In genomic region chr12:113157002-113157401, GRCm38 (mm10) we compare ENCODE assay signal across 9 mouse cellular contexts. TPM values are rescaled to one million over a fixed set of nuclear protein-coding genes. Genes with fewer than 3 reads are reported as not detected.
DNase-seq lines count a peak whose midpoint lies in the region; ATAC-seq and TF ChIP-seq lines count a peak whose summit lies in the region.
"Had no signal": no experiment of that assay in that cellular context is flagged by ENCODE, and none has a peak within 500 bp of the region (broad histone marks: within the 10 kb centered on the region; RNA-seq: fewer than 3 reads in every experiment).

No protein-coding gene starts in this region.

- peak; percentile 69 for DNase-seq in cerebellum, adult 11-12 months
- DNase-seq in cerebellum, adult 8-10 months: no peak
- no peak for DNase-seq in liver, embryonic 14.5 days (ENCODE audit: low read depth in 3 of 3, low spot score in 3 of 3)
- no peak for DNase-seq in retina, embryonic 14.5 days (ENCODE audit: low spot score)
- no peak for DNase-seq in adrenal gland, postnatal 36 days
- DNase-seq in c-Kit-positive CD71-positive TER-119-positive erythroid progenitor cells, embryonic 14.5 days (ENCODE audit: low spot score): no peak

- no peak overlapping the region for H3K27ac ChIP-seq in forebrain, embryonic 16.5 days (ENCODE audit: low read length)
- no peak overlapping the region for H3K27ac ChIP-seq in liver, embryonic 14.5 days

- H3K4me3 ChIP-seq in C2C12 (ENCODE audit: insufficient read depth, poor library complexity, severe bottlenecking): peak overlapping the region; percentile 72
- peak overlapping the region; percentile 73 for H3K4me3 ChIP-seq in forebrain, embryonic 16.5 days (replicated peaks; ENCODE audit: low read length)
- peak overlapping the region; percentile 73 to 89 for H3K4me3 ChIP-seq in liver, embryonic 14.5 days (ENCODE audit: insufficient read depth in 1 of 2, low read depth in 2 of 2, low read length in 2 of 2)

- peak overlapping the region; percentile 85 for H3ac ChIP-seq in C2C12 (ENCODE audit: control insufficient read depth, insufficient read length, low read depth)

- H3K36me3 ChIP-seq in C2C12 (ENCODE audit: control insufficient read depth, insufficient read depth): peaks cover 15% of the 10 kb centered on the region
- no peaks in the 10 kb centered on the region for H3K36me3 ChIP-seq in forebrain, embryonic 16.5 days (ENCODE audit: control insufficient read depth, insufficient read depth)
- H3K36me3 ChIP-seq in liver, embryonic 14.5 days (replicated peaks; ENCODE audit: control insufficient read depth, insufficient read depth, low read depth): no peaks in the 10 kb centered on the region; the same call in 1 of the 2 replicates

- no peak for TF ChIP-seq EP300 in liver, embryonic 14.5 days (IDR thresholded peaks at IDR 0.05; ENCODE audit: low read depth)

- peak overlapping the region; percentile 89 for H3K4me2 ChIP-seq in forebrain, embryonic 16.5 days (ENCODE audit: low read length)
- H3K4me2 ChIP-seq in liver, embryonic 14.5 days (ENCODE audit: low read depth): peak overlapping the region; percentile 99

- H3K9ac ChIP-seq in forebrain, embryonic 16.5 days (replicated peaks; ENCODE audit: low read depth, low read length): peak overlapping the region; percentile 57
- peak overlapping the region; percentile 85 for H3K9ac ChIP-seq in liver, embryonic 14.5 days (replicated peaks)

- no peak for TF ChIP-seq CTCF in C2C12 (IDR thresholded peaks at IDR 0.05; ENCODE audit: control insufficient read depth, insufficient read depth, insufficient read length)
- TF ChIP-seq CTCF in liver, embryonic 14.5 days (IDR thresholded peaks at IDR 0.05; ENCODE audit: low read depth): no peak

- no peaks in the 10 kb centered on the region for H3K27me3 ChIP-seq in C2C12 (ENCODE audit: control insufficient read depth, insufficient read depth, insufficient read length)
- no peaks in the 10 kb centered on the region; the same call in 1 of the 2 replicates for H3K27me3 ChIP-seq in forebrain, embryonic 16.5 days (replicated peaks; ENCODE audit: control insufficient read depth, insufficient read depth, low read length)
- H3K27me3 ChIP-seq in liver, embryonic 14.5 days (ENCODE audit: control insufficient read depth, insufficient read depth, low read length): no peaks in the 10 kb centered on the region; the same call in 1 of the 2 replicates

- no peaks in the 10 kb centered on the region for H3K9me3 ChIP-seq in forebrain, embryonic 16.5 days (ENCODE audit: control insufficient read depth, low read length)
- H3K9me3 ChIP-seq in liver, embryonic 14.5 days (ENCODE audit: control insufficient read depth, low read length): no peaks in the 10 kb centered on the region

- peaks cover 37% of the 10 kb centered on the region for H3K79me2 ChIP-seq in C2C12 (ENCODE audit: control insufficient read depth, insufficient read depth)

- peaks cover 19% of the 10 kb centered on the region for H3K4me1 ChIP-seq in forebrain, embryonic 16.5 days (replicated peaks; ENCODE audit: control insufficient read depth, insufficient read depth, low read length)
- peaks cover 10 to 14% of the 10 kb centered on the region in 2 experiments for H3K4me1 ChIP-seq in liver, embryonic 14.5 days (replicated peaks; ENCODE audit: control insufficient read depth in 2 of 2, insufficient read depth in 2 of 2, low read length in 1 of 2)

- WGBS in forebrain, embryonic 16.5 days: 15% methylated on average over 8 of the region's 8 CpGs
- WGBS in liver, embryonic 14.5 days (ENCODE audit: insufficient replicate concordance): 45% methylated on average over 8 of the region's 8 CpGs

- H3K79me3 ChIP-seq in C2C12 (ENCODE audit: low read depth): peaks cover 10% of the 10 kb centered on the region

- no peak for ATAC-seq in forebrain, embryonic 16.5 days
- no peak for ATAC-seq in liver, embryonic 14.5 days (ENCODE audit: insufficient read depth)

TF ChIP-seq in C2C12, 6 proteins besides CTCF, POLR2A, EP300 and RAD21:
- TF ChIP-seq CEBPB (IDR thresholded peaks at IDR 0.05; ENCODE audit: low read depth) (no peak), MAX (IDR thresholded peaks at IDR 0.05) (no peak), MYOG (IDR thresholded peaks at IDR 0.05; ENCODE audit: control insufficient read depth, extremely low read depth, insufficient read length) (no peak), MYOD1 (IDR thresholded peaks at IDR 0.05; ENCODE audit: control insufficient read depth, insufficient read length, low read depth) (no peak), USF1 (IDR thresholded peaks at IDR 0.05; ENCODE audit: low read depth) (no peak), FOSL1 (IDR thresholded peaks at IDR 0.05; ENCODE audit: insufficient read depth, low read length, poor library complexity, severe bottlenecking) (no peak)
TF ChIP-seq in C2C12: peak in this region for 0.

RNA-seq across cellular contexts. Expression of gene Tedc1, which starts 0.8 kb away (rescaled TPM):
- polyA plus RNA-seq in C2C12 (2012; fragmentation: generic; extraction: Trizol): 23.8 TPM
- 20.2 and 21.5 TPM in 2 replicates for polyA plus RNA-seq in forebrain, embryonic 16.5 days (2015; fragmentation: Nextera tagmentation; extraction: Ambion mirVana)
- 8.2 and 12.0 TPM in 2 replicates for polyA plus RNA-seq in liver, embryonic 14.5 days (2012; rRNA removed)
- 6.4 and 6.8 TPM in 2 replicates for polyA plus RNA-seq in liver, embryonic 14.5 days (2014; fragmentation: Nextera tagmentation; extraction: Ambion mirVana)
- 1 to 10 TPM; 1.7 TPM for total RNA-seq in adrenal gland, postnatal 36 days (2021)

RNA-seq across cellular contexts. Expression of gene Crip1, which starts 10.9 kb away (rescaled TPM):
- polyA plus RNA-seq in C2C12 (2012; fragmentation: generic; extraction: Trizol): 1,644 TPM
- polyA plus RNA-seq in forebrain, embryonic 16.5 days (2015; fragmentation: Nextera tagmentation; extraction: Ambion mirVana): 30.6 and 35.2 TPM in 2 replicates
- polyA plus RNA-seq in liver, embryonic 14.5 days (2012; rRNA removed): 41.5 and 87.7 TPM in 2 replicates
- 100.0 and 101 TPM in 2 replicates for polyA plus RNA-seq in liver, embryonic 14.5 days (2014; fragmentation: Nextera tagmentation; extraction: Ambion mirVana)
- 10 to 100 TPM; 44.1 to 71.1 TPM for total RNA-seq in adrenal gland, postnatal 36 days (2021)

RNA-seq across cellular contexts. Expression of gene Crip2, which starts 17.0 kb away (rescaled TPM):
- 775 TPM for polyA plus RNA-seq in C2C12 (2012; fragmentation: generic; extraction: Trizol)
- polyA plus RNA-seq in forebrain, embryonic 16.5 days (2015; fragmentation: Nextera tagmentation; extraction: Ambion mirVana): 426 and 444 TPM in 2 replicates
- polyA plus RNA-seq in liver, embryonic 14.5 days (2012; rRNA removed): 29.3 and 37.4 TPM in 2 replicates
- polyA plus RNA-seq in liver, embryonic 14.5 days (2014; fragmentation: Nextera tagmentation; extraction: Ambion mirVana): 35.0 and 38.1 TPM in 2 replicates
- total RNA-seq in adrenal gland, postnatal 36 days (2021): 10 to 100 TPM; 51.8 to 52.5 TPM

RNA-seq across cellular contexts. Expression of gene Tmem121, which starts 28.7 kb away (rescaled TPM):
- 6.3 TPM for polyA plus RNA-seq in C2C12 (2012; fragmentation: generic; extraction: Trizol)
- polyA plus RNA-seq in forebrain, embryonic 16.5 days (2015; fragmentation: Nextera tagmentation; extraction: Ambion mirVana): 38.8 and 46.9 TPM in 2 replicates
- polyA plus RNA-seq in liver, embryonic 14.5 days (2012; rRNA removed): 0.29 and 0.54 TPM in 2 replicates
- 0.11 TPM in 1 of 2 replicates, not detected in the other for polyA plus RNA-seq in liver, embryonic 14.5 days (2014; fragmentation: Nextera tagmentation; extraction: Ambion mirVana)
- total RNA-seq in adrenal gland, postnatal 36 days (2021): 1 to 10 TPM; 4.5 to 7.4 TPM
- total RNA-seq: common myeloid progenitor, adult 5-6 weeks had no signal

RNA-seq across cellular contexts. Expression of gene Mta1, which starts 58.9 kb away (rescaled TPM):
- 90.8 TPM for polyA plus RNA-seq in C2C12 (2012; fragmentation: generic; extraction: Trizol)
- 15.6 and 17.2 TPM in 2 replicates for polyA plus RNA-seq in forebrain, embryonic 16.5 days (2015; fragmentation: Nextera tagmentation; extraction: Ambion mirVana)
- polyA plus RNA-seq in liver, embryonic 14.5 days (2012; rRNA removed): 22.4 and 22.6 TPM in 2 replicates
- 4.7 and 6.3 TPM in 2 replicates for polyA plus RNA-seq in liver, embryonic 14.5 days (2014; fragmentation: Nextera tagmentation; extraction: Ambion mirVana)
- 10 to 100 TPM; 76.8 to 99.8 TPM for total RNA-seq in adrenal gland, postnatal 36 days (2021)

Comparison
In these comparisons a context has a peak if more than half of its experiments do, and no peak if none do; other contexts are left out.
1. RNA of gene Crip1, which starts 10.9 kb away (polyA plus RNA-seq): 1,644 TPM in C2C12 (single experiment); 41.5 to 101 TPM in liver, embryonic 14.5 days and 30.6 to 35.2 TPM in forebrain, embryonic 16.5 days; every median in the first group is over 10 times any median in the second.
2. RNA of gene Crip2, which starts 17.0 kb away (polyA plus RNA-seq): 775 TPM in C2C12 (single experiment) and 426 to 444 TPM in forebrain, embryonic 16.5 days; 29.3 to 38.1 TPM in liver, embryonic 14.5 days; every median in the first group is over 10 times any median in the second.
3. Peak in every context shown above with its lines, with median percentiles within 50 percentile points of each other: H3K4me3 ChIP-seq.